ENCODE assay signal across 8 mouse cellular contexts in genomic region chr2:153631976-153632870, GRCm38 (mm10). TPM values are rescaled to one million over a fixed set of nuclear protein-coding genes. Genes with fewer than 3 reads are reported as not detected.
DNase-seq lines count a peak whose midpoint lies in the region; ATAC-seq and TF ChIP-seq lines count a peak whose summit lies in the region.

Gene Commd7 (minus strand): TSS chr2:153632781.

- TF ChIP-seq EP300 in ES-Bruce4 (IDR thresholded peaks at IDR 0.05; ENCODE audit: insufficient read depth, low read depth, low read length) = no peak
- TF ChIP-seq EP300 in liver, postnatal 0 days (IDR thresholded peaks at IDR 0.05; ENCODE audit: low read depth) = no peak

- ATAC-seq in forebrain, embryonic 15.5 days (replicated peaks) = peak; percentile 91
- peak; percentile 83 for ATAC-seq in liver, postnatal 0 days
- peak; percentile 90 for ATAC-seq in neural tube, embryonic 13.5 days (ENCODE audit: low read depth)

- TF ChIP-seq CTCF in ES-Bruce4 (IDR thresholded peaks at IDR 0.05; ENCODE audit: low read depth, low read length) = no peak
- no peak for TF ChIP-seq CTCF in liver, postnatal 0 days (IDR thresholded peaks at IDR 0.05; ENCODE audit: low read depth)

- H3K4me1 ChIP-seq in ES-Bruce4 (ENCODE audit: control insufficient read depth, insufficient read depth, low read length) = no peaks in the 10 kb centered on the region
- peaks cover 22% of the 10 kb centered on the region for H3K4me1 ChIP-seq in forebrain, embryonic 15.5 days
- peaks cover 19% of the 10 kb centered on the region; the same call in 1 of the 2 replicates for H3K4me1 ChIP-seq in liver, postnatal 0 days (ENCODE audit: insufficient read depth)
- peaks cover 30% of the 10 kb centered on the region for H3K4me1 ChIP-seq in neural tube, embryonic 13.5 days (replicated peaks)

- H3K9me3 ChIP-seq in ES-Bruce4 (replicated peaks; ENCODE audit: control insufficient read depth, insufficient read depth, low read length, poor library complexity, severe bottlenecking) = no peaks in the 10 kb centered on the region
- no peaks in the 10 kb centered on the region for H3K9me3 ChIP-seq in forebrain, embryonic 15.5 days
- H3K9me3 ChIP-seq in liver, postnatal 0 days (ENCODE audit: low read length) = no peaks in the 10 kb centered on the region
- no peaks in the 10 kb centered on the region for H3K9me3 ChIP-seq in neural tube, embryonic 13.5 days

- no peaks in the 10 kb centered on the region for H3K27me3 ChIP-seq in ES-Bruce4 (ENCODE audit: control insufficient read depth, insufficient read depth, low read length, poor library complexity, severe bottlenecking)
- H3K27me3 ChIP-seq in forebrain, embryonic 15.5 days = no peaks in the 10 kb centered on the region
- H3K27me3 ChIP-seq in liver, postnatal 0 days (ENCODE audit: insufficient read depth, low read length) = no peaks in the 10 kb centered on the region
- H3K27me3 ChIP-seq in neural tube, embryonic 13.5 days = no peaks in the 10 kb centered on the region

- H3K4me3 ChIP-seq in ES-Bruce4 (ENCODE audit: low read depth, low read length) = peak within 1 kb of the TSS; percentile 83
- peak within 1 kb of the TSS; percentile 99 for H3K4me3 ChIP-seq in forebrain, embryonic 15.5 days
- H3K4me3 ChIP-seq in liver, postnatal 0 days (ENCODE audit: low read depth, low read length) = peak within 1 kb of the TSS; percentile 94
- H3K4me3 ChIP-seq in neural tube, embryonic 13.5 days = peak within 1 kb of the TSS; percentile 88

- no peak for TF ChIP-seq POLR2A in ES-Bruce4 (IDR thresholded peaks at IDR 0.05; ENCODE audit: insufficient read depth, low read length)

- H3K9ac ChIP-seq in ES-Bruce4 (ENCODE audit: low read depth, poor library complexity, severe bottlenecking) = peak within 1 kb of the TSS; percentile 89
- H3K9ac ChIP-seq in forebrain, embryonic 15.5 days (replicated peaks) = peak within 1 kb of the TSS; percentile 98
- H3K9ac ChIP-seq in liver, postnatal 0 days (replicated peaks) = peak within 1 kb of the TSS; percentile 92
- H3K9ac ChIP-seq in neural tube, embryonic 13.5 days = peak within 1 kb of the TSS; percentile 94

- intact Hi-C loops in heart, postnatal 14 days (cut with DNase I) = no loop called here

- WGBS in forebrain, embryonic 15.5 days = 6% methylated on average over 53 of the region's 53 CpGs
- WGBS in liver, postnatal 0 days (ENCODE audit: insufficient replicate concordance) = 2% methylated on average over 53 of the region's 53 CpGs
- WGBS in neural tube, embryonic 13.5 days = 5% methylated on average over 53 of the region's 53 CpGs

- peak; percentile 84 for DNase-seq in cerebellum, adult 11 months
- DNase-seq in heart, postnatal 14 days = peak; percentile 94 to 95
- DNase-seq in layer of hippocampus, adult 11-12 months (ENCODE audit: low spot score) = peak; percentile 82
- peak; percentile 90 for DNase-seq in liver, postnatal 0 days
- DNase-seq in telencephalon, adult 2 months (ENCODE audit: low read depth, low spot score) = peak; percentile 65

- H3K27ac ChIP-seq in ES-Bruce4 (ENCODE audit: insufficient read depth, low read length) = peak within 1 kb of the TSS; percentile 6; the same call in 1 of the 2 replicates
- H3K27ac ChIP-seq in forebrain, embryonic 15.5 days (replicated peaks) = peak within 1 kb of the TSS; percentile 92
- H3K27ac ChIP-seq in liver, postnatal 0 days (ENCODE audit: low read depth) = peak within 1 kb of the TSS; percentile 92
- peak within 1 kb of the TSS; percentile 94 for H3K27ac ChIP-seq in neural tube, embryonic 13.5 days (replicated peaks)

- H3K4me2 ChIP-seq in forebrain, embryonic 15.5 days (replicated peaks) = peak within 1 kb of the TSS; percentile 71
- peak within 1 kb of the TSS; percentile 92 for H3K4me2 ChIP-seq in liver, postnatal 0 days (ENCODE audit: low read depth, low read length)
- H3K4me2 ChIP-seq in neural tube, embryonic 13.5 days = peak within 1 kb of the TSS; percentile 70

- no peaks in the 10 kb centered on the region for H3K36me3 ChIP-seq in ES-Bruce4 (ENCODE audit: control insufficient read depth, insufficient read depth, low read length, poor library complexity, severe bottlenecking)
- H3K36me3 ChIP-seq in forebrain, embryonic 15.5 days = peaks cover 15% of the 10 kb centered on the region
- peaks cover 10% of the 10 kb centered on the region; the same call in 1 of the 2 replicates for H3K36me3 ChIP-seq in liver, postnatal 0 days (replicated peaks; ENCODE audit: insufficient read depth, low read length)
- peaks cover 20% of the 10 kb centered on the region for H3K36me3 ChIP-seq in neural tube, embryonic 13.5 days

RNA-seq across cellular contexts. Expression of gene Commd7, which starts in this region (rescaled TPM):
- 16.5 and 18.0 TPM in 2 replicates for polyA plus RNA-seq in ES-Bruce4 (2011; ENCODE audit: insufficient read depth, insufficient read length, low read depth, missing spikeins)
- 98.7 and 104 TPM in 2 replicates for polyA plus RNA-seq in forebrain, embryonic 15.5 days (2015; fragmentation: Nextera tagmentation; extraction: Ambion mirVana)
- 10 to 100 TPM; 15.6 to 15.7 TPM for total RNA-seq in heart, postnatal 14 days (2021)
- polyA plus RNA-seq in liver, postnatal 0 days (2015; fragmentation: Nextera tagmentation; extraction: Ambion mirVana) = 31.2 and 32.9 TPM in 2 replicates
- 84.6 and 85.9 TPM in 2 replicates for polyA plus RNA-seq in neural tube, embryonic 13.5 days (2015; fragmentation: Nextera tagmentation; extraction: Ambion mirVana)

Comparison
In these comparisons a context has a peak if more than half of its experiments do, and no peak if none do; other contexts are left out.
1. Peak in every context shown above with its lines: DNase-seq, ATAC-seq, H3K4me3 ChIP-seq and H3K27ac ChIP-seq.
2. H3K27ac ChIP-seq: peak in every context shown above with its lines; median percentile 94 in neural tube, embryonic 13.5 days; 92 in forebrain, embryonic 15.5 days; 92 in liver, postnatal 0 days; 6 in ES-Bruce4.